Mouse (Mus musculus) erythroid progenitor cell, adult 5-6 weeks (primary cell): ENCODE measurements around the gene Il18. TPM values are rescaled to one million over a fixed set of nuclear protein-coding genes. Genes with fewer than 3 reads are reported as not detected.
A peak's percentile ranks its signal among the peaks of the same experiment; 100 is the strongest.
"Not testable (repeated sequence)": the region's sequence is repeated elsewhere in the genome, so short reads cannot be mapped to it uniquely, and the experiment has no call there.

ENCODE experiments used
- ATAC-seq: replicated peaks from 2 replicates; pipeline ENCODE4 v1.8.0; 2016; ENCODE audit warnings: moderate number of reproducible peaks, mild to moderate bottlenecking, moderate TSS enrichment, inconsistent platforms; ENCODE audit not compliant: poor library complexity, low FRiP score, severe bottlenecking
- total RNA-seq, 2 experiments: library from RNA; stranded (forward) in 1 of 2; stranded (reverse) in 1 of 2; fragments of 150-400 nt in 1 of 2; fragments of 186-747, 209-891 nt in 1 of 2; gene quantifications; 2 replicates each; pipeline versions ENCODE4 v1.2.3 to v1.2.4; 2015 to 2017; ENCODE audit warnings: low replicate concordance in 2 of 2

Il18 gene
- total RNA-seq, 2 experiments from 2014 or later, result 1.1 to 13.8 TPM

GRCm38 (mm10) chr9:50601536-50601935 lies 46.9 kb downstream of the Il18 start:
- no peak for ATAC-seq

DNA sequence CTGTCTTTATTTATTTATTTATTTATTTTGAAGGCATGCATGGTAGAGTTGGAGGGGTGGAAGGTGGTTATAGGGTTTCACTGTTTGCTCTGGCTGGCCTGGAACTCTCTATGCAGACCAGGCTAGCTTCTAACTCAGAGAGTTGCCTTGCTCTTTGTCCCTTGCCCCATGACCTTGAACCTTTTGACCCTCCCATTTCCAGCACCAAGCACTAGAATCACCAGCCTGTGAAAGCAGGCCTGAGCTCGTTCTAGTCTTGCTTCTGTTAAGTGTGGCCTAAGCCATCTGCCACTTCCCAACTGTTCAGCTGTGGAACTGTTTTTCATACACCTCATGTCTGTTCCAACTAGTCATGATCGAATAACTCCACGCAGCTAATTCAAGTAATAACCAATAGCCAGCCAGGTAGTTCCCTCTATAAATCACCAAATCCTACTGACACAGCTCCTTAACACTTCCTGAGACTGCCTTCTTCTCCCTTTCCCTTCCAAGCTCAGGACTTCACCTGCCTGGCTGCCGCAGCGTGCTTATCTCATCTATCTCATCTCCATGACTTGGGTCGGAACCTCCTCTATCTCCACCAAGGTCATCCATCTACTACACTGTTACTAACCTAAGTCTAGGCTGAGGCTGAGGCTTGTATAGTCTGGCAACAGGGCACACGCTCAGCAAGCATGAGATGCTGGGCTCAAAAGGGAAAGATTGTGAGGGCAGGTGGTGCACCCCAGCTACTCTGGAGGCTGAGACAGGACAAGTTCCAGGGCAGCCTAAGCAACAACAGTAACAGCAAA lies 47.6 kb downstream of the Il18 start:
- no peak for ATAC-seq

GRCm38 (mm10) chr9:50603189-50603997 lies 48.8 kb downstream of the Il18 start, which contains the start of the genes Sdhd and Timm8b:
Gene Sdhd (minus strand): TSS chr9:50603812.
Gene Timm8b (plus strand): TSS chr9:50603910.
- peak; percentile 96 for ATAC-seq

GRCm38 (mm10) chr9:50603998-50604324 lies 49.3 kb downstream of the Il18 start:
- ATAC-seq, result no peak

- no peak for ATAC-seq
Observed at GRCm38 (mm10) chr9:50604338-50604737, 49.7 kb downstream of the Il18 start.

- ATAC-seq, result no peak
Observed at GRCm38 (mm10) chr9:50612115-50612514, 57.5 kb downstream of the Il18 start.

DNA sequence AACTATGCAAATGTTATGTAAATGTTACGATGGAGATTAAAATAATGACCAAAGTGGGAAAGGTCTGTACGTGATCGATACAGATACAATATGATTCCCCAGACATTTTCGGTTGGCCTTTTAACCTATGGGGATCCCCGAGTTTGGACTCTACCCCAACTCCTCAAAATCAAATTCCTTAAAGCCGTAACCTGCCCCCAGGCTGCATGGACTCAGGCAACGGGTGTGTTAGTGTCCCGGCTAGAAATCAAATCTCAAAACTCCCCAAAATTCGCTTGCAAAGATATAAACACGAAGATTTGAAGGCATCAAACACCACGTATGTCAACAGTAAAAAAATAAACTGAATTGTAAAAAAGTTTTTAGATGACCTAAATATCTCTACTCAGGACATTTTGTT lies 61.5 kb downstream of the Il18 start:
- no peak for ATAC-seq

- ATAC-seq, result peak; percentile 93
Observed at GRCm38 (mm10) chr9:50616766-50617603, 62.4 kb downstream of the Il18 start, which contains the start of the genes Pih1d2 and Nkapd1. Gene Pih1d2 (plus strand): TSS chr9:50617321. Gene Nkapd1 (minus strand): TSS chr9:50617464.

GRCm38 (mm10) chr9:50617794-50618330 lies 63.2 kb downstream of the Il18 start:
- no peak for ATAC-seq

DNA sequence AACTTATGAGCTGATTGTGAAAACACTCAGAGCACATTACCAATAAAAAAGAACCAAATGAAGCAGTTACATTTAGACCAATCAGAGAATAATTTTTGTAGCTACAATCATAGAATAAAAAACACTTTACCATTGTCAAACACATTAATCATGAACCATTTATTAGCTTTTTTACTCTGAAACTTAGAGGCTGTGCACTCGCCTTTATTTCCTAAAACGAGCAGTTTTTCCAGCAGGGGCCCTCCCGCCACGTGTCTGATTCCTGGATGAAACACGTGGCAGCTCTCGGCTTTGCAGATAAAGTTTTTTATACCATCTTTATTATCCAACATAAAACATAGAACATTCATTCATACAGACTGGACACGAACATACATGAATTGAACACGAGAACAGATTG lies 76.3 kb downstream of the Il18 start:
- not testable (repeated sequence) for ATAC-seq

Other genes starting within 250 kb of the Il18 start
- 298 and 373 TPM in 2 replicates for gene Rpl10-ps3, start 209.9 kb upstream of the Il18 start, total RNA-seq (2015; ENCODE audit: low replicate concordance)
- gene Rpl10-ps3, start 209.9 kb upstream of the Il18 start, total RNA-seq (2017; ENCODE audit: low replicate concordance), result 23.1 and 103 TPM in 2 replicates
- not detected in 2 replicates for gene Plet1, start 60.3 kb upstream of the Il18 start, total RNA-seq (2015; ENCODE audit: low replicate concordance)
- not detected in 2 replicates for gene Plet1, start 60.3 kb upstream of the Il18 start, total RNA-seq (2017; ENCODE audit: low replicate concordance)
- gene Pts, start 26.1 kb upstream of the Il18 start, total RNA-seq (2015; ENCODE audit: low replicate concordance), result 37.3 and 40.0 TPM in 2 replicates
- 3.7 and 17.7 TPM in 2 replicates for gene Pts, start 26.1 kb upstream of the Il18 start, total RNA-seq (2017; ENCODE audit: low replicate concordance)
- not detected in 2 replicates for gene Bco2, start 354 bp downstream of the Il18 start, total RNA-seq (2015; ENCODE audit: low replicate concordance)
- not detected in 2 replicates for gene Bco2, start 354 bp downstream of the Il18 start, total RNA-seq (2017; ENCODE audit: low replicate concordance)
- not detected in 2 replicates for gene Tex12, start 6.5 kb downstream of the Il18 start, total RNA-seq (2015; ENCODE audit: low replicate concordance)
- gene Tex12, start 6.5 kb downstream of the Il18 start, total RNA-seq (2017; ENCODE audit: low replicate concordance), result not detected in 2 replicates
- gene Sdhd, start 49.0 kb downstream of the Il18 start, total RNA-seq (2015; ENCODE audit: low replicate concordance), result 79.6 and 82.2 TPM in 2 replicates
- gene Sdhd, start 49.0 kb downstream of the Il18 start, total RNA-seq (2017; ENCODE audit: low replicate concordance), result 43.1 and 59.0 TPM in 2 replicates
- 29.6 and 98.1 TPM in 2 replicates for gene Timm8b, start 49.1 kb downstream of the Il18 start, total RNA-seq (2015; ENCODE audit: low replicate concordance)
- 22.5 and 77.4 TPM in 2 replicates for gene Timm8b, start 49.1 kb downstream of the Il18 start, total RNA-seq (2017; ENCODE audit: low replicate concordance)
- gene Pih1d2, start 62.5 kb downstream of the Il18 start, total RNA-seq (2015; ENCODE audit: low replicate concordance), result not detected in 2 replicates
- 0.64 TPM in 1 of 2 replicates, not detected in the other for gene Pih1d2, start 62.5 kb downstream of the Il18 start, total RNA-seq (2017; ENCODE audit: low replicate concordance)
- gene Nkapd1, start 62.6 kb downstream of the Il18 start, total RNA-seq (2015; ENCODE audit: low replicate concordance), result 11.3 and 16.9 TPM in 2 replicates
- gene Nkapd1, start 62.6 kb downstream of the Il18 start, total RNA-seq (2017; ENCODE audit: low replicate concordance), result 7.2 and 11.9 TPM in 2 replicates
- gene Dlat, start 105.0 kb downstream of the Il18 start, total RNA-seq (2015; ENCODE audit: low replicate concordance), result 8.0 and 12.3 TPM in 2 replicates
- 6.9 and 15.3 TPM in 2 replicates for gene Dlat, start 105.0 kb downstream of the Il18 start, total RNA-seq (2017; ENCODE audit: low replicate concordance)
- not detected in 2 replicates for gene Dixdc1, start 184.7 kb downstream of the Il18 start, total RNA-seq (2015; ENCODE audit: low replicate concordance)
- gene Dixdc1, start 184.7 kb downstream of the Il18 start, total RNA-seq (2017; ENCODE audit: low replicate concordance), result not detected in 2 replicates
- gene 2310030G06Rik, start 191.7 kb downstream of the Il18 start, total RNA-seq (2015; ENCODE audit: low replicate concordance), result not detected in 2 replicates
- gene 2310030G06Rik, start 191.7 kb downstream of the Il18 start, total RNA-seq (2017; ENCODE audit: low replicate concordance), result not detected in 2 replicates
- not detected in 2 replicates for gene Cryab, start 196.5 kb downstream of the Il18 start, total RNA-seq (2015; ENCODE audit: low replicate concordance)
- gene Cryab, start 196.5 kb downstream of the Il18 start, total RNA-seq (2017; ENCODE audit: low replicate concordance), result not detected in 2 replicates
- not detected in 2 replicates for gene Hspb2, start 197.5 kb downstream of the Il18 start, total RNA-seq (2015; ENCODE audit: low replicate concordance)
- gene Hspb2, start 197.5 kb downstream of the Il18 start, total RNA-seq (2017; ENCODE audit: low replicate concordance), result not detected in 2 replicates
- 7.9 and 8.0 TPM in 2 replicates for gene Fdxacb1, start 213.4 kb downstream of the Il18 start, total RNA-seq (2015; ENCODE audit: low replicate concordance)
- 6.8 and 8.2 TPM in 2 replicates for gene Fdxacb1, start 213.4 kb downstream of the Il18 start, total RNA-seq (2017; ENCODE audit: low replicate concordance)
- 16.8 and 45.4 TPM in 2 replicates for gene Alg9, start 220.2 kb downstream of the Il18 start, total RNA-seq (2015; ENCODE audit: low replicate concordance)
- 11.4 and 14.8 TPM in 2 replicates for gene Alg9, start 220.2 kb downstream of the Il18 start, total RNA-seq (2017; ENCODE audit: low replicate concordance)
- 28.1 and 38.2 TPM in 2 replicates for gene 1110032A03Rik, start 220.7 kb downstream of the Il18 start, total RNA-seq (2015; ENCODE audit: low replicate concordance)
- 15.9 and 21.1 TPM in 2 replicates for gene 1110032A03Rik, start 220.7 kb downstream of the Il18 start, total RNA-seq (2017; ENCODE audit: low replicate concordance)